Mouse (Mus musculus): ENCODE results near the gene Cplx3. TPM values are rescaled to one million over a fixed set of nuclear protein-coding genes. Genes with fewer than 3 reads are reported as not detected.

Cplx3 gene
- polyA plus RNA-seq, 1 experiment from 2014 or later = not detected

GRCm38 (mm10) chr9:57590726-57591125 is 15.4 kb downstream of the Cplx3 start:
- Histone ChIP-seq H3K4me3 (ENCODE audit: low read depth, low read length) (no peak overlapping the region), H3K4me1 (replicated peaks; ENCODE audit: control insufficient read depth, insufficient read depth, low read length) (no peaks in the 10 kb centered on the region), H3K27me3 (replicated peaks; ENCODE audit: control insufficient read depth, insufficient read depth, low read length) (no peaks in the 10 kb centered on the region), H3K27ac (ENCODE audit: low read depth, low read length) (no peak overlapping the region), H3K9ac (ENCODE audit: low read depth, low read length) (no peak overlapping the region), H3K9me3 (ENCODE audit: control insufficient read depth) (no peaks in the 10 kb centered on the region), H3K4me2 (replicated peaks; ENCODE audit: low read depth) (no peak overlapping the region), H3K36me3 (ENCODE audit: control insufficient read depth, insufficient read depth) (peaks cover 54% of the 10 kb centered on the region)
- 53% methylated on average over 5 of the region's 5 CpGs for WGBS
- ATAC-seq = no peak
- TF ChIP-seq CTCF (IDR thresholded peaks at IDR 0.05; ENCODE audit: low read depth) = peak; percentile 69

- H3K36me3 ChIP-seq (ENCODE audit: control insufficient read depth, insufficient read depth) = peaks cover 51% of the 10 kb centered on the region
- peak within 1 kb of the TSS; percentile 79 for H3K27ac ChIP-seq (ENCODE audit: low read depth, low read length)
- no peaks in the 10 kb centered on the region for H3K4me1 ChIP-seq (replicated peaks; ENCODE audit: control insufficient read depth, insufficient read depth, low read length)
- peak; percentile 77 for ATAC-seq
- peak within 1 kb of the TSS; percentile 78 for H3K4me3 ChIP-seq (ENCODE audit: low read depth, low read length)
- TF ChIP-seq CTCF (IDR thresholded peaks at IDR 0.05; ENCODE audit: low read depth) = peak; percentile 64
- H3K9ac ChIP-seq (ENCODE audit: low read depth, low read length) = peak within 1 kb of the TSS; percentile 79
- H3K9me3 ChIP-seq (ENCODE audit: control insufficient read depth) = no peaks in the 10 kb centered on the region
- peak within 1 kb of the TSS; percentile 96 for H3K4me2 ChIP-seq (replicated peaks; ENCODE audit: low read depth)
- WGBS = under 1% methylated on average over 58 of the region's 58 CpGs
- H3K27me3 ChIP-seq (replicated peaks; ENCODE audit: control insufficient read depth, insufficient read depth, low read length) = no peaks in the 10 kb centered on the region
Observed at GRCm38 (mm10) chr9:57589224-57590126, 16.6 kb downstream of the Cplx3 start, which contains the start of gene Ulk3. Gene Ulk3, plus strand, starts transcription at chr9:57589452.

GRCm38 (mm10) chr9:57584991-57585390 is 21.1 kb downstream of the Cplx3 start:
- no peak overlapping the region for H3K4me2 ChIP-seq (replicated peaks; ENCODE audit: low read depth)
- no peak overlapping the region for H3K27ac ChIP-seq (ENCODE audit: low read depth, low read length)
- H3K9me3 ChIP-seq (ENCODE audit: control insufficient read depth) = no peaks in the 10 kb centered on the region
- H3K27me3 ChIP-seq (replicated peaks; ENCODE audit: control insufficient read depth, insufficient read depth, low read length) = no peaks in the 10 kb centered on the region
- no peak overlapping the region for H3K9ac ChIP-seq (ENCODE audit: low read depth, low read length)
- TF ChIP-seq CTCF (IDR thresholded peaks at IDR 0.05; ENCODE audit: low read depth) = no peak
- H3K36me3 ChIP-seq (ENCODE audit: control insufficient read depth, insufficient read depth) = peaks cover 69% of the 10 kb centered on the region
- 85% methylated on average over 3 of the region's 3 CpGs for WGBS
- ATAC-seq = no peak
- no peak overlapping the region for H3K4me3 ChIP-seq (ENCODE audit: low read depth, low read length)
- H3K4me1 ChIP-seq (replicated peaks; ENCODE audit: control insufficient read depth, insufficient read depth, low read length) = no peaks in the 10 kb centered on the region

GRCm38 (mm10) chr9:57577144-57577849 is 28.8 kb downstream of the Cplx3 start:
- H3K4me3 ChIP-seq (ENCODE audit: low read depth, low read length) = no peak overlapping the region
- 81% methylated on average over 6 of the region's 6 CpGs for WGBS
- no peak overlapping the region for H3K4me2 ChIP-seq (replicated peaks; ENCODE audit: low read depth)
- H3K27ac ChIP-seq (ENCODE audit: low read depth, low read length) = no peak overlapping the region; the same call in 1 of the 2 replicates
- H3K27me3 ChIP-seq (replicated peaks; ENCODE audit: control insufficient read depth, insufficient read depth, low read length) = no peaks in the 10 kb centered on the region
- no peak overlapping the region for H3K9ac ChIP-seq (ENCODE audit: low read depth, low read length)
- no peak for ATAC-seq
- H3K36me3 ChIP-seq (ENCODE audit: control insufficient read depth, insufficient read depth) = peaks cover 56% of the 10 kb centered on the region
- no peak for TF ChIP-seq CTCF (IDR thresholded peaks at IDR 0.05; ENCODE audit: low read depth)
- no peaks in the 10 kb centered on the region for H3K4me1 ChIP-seq (replicated peaks; ENCODE audit: control insufficient read depth, insufficient read depth, low read length)
- H3K9me3 ChIP-seq (ENCODE audit: control insufficient read depth) = no peaks in the 10 kb centered on the region

- no peak overlapping the region for H3K4me2 ChIP-seq (replicated peaks; ENCODE audit: low read depth)
- no peaks in the 10 kb centered on the region for H3K9me3 ChIP-seq (ENCODE audit: control insufficient read depth)
- H3K36me3 ChIP-seq (ENCODE audit: control insufficient read depth, insufficient read depth) = peaks cover 47% of the 10 kb centered on the region
- H3K9ac ChIP-seq (ENCODE audit: low read depth, low read length) = no peak overlapping the region
- no peak for ATAC-seq
- H3K27me3 ChIP-seq (replicated peaks; ENCODE audit: control insufficient read depth, insufficient read depth, low read length) = no peaks in the 10 kb centered on the region
- no peak overlapping the region for H3K4me3 ChIP-seq (ENCODE audit: low read depth, low read length)
- H3K4me1 ChIP-seq (replicated peaks; ENCODE audit: control insufficient read depth, insufficient read depth, low read length) = no peaks in the 10 kb centered on the region
- no peak for TF ChIP-seq CTCF (IDR thresholded peaks at IDR 0.05; ENCODE audit: low read depth)
- no peak overlapping the region for H3K27ac ChIP-seq (ENCODE audit: low read depth, low read length)
- WGBS = 69% methylated on average over 3 of the region's 3 CpGs
Observed at GRCm38 (mm10) chr9:57575577-57575976, 30.5 kb downstream of the Cplx3 start.

GRCm38 (mm10) chr9:57574397-57574796 is 31.7 kb downstream of the Cplx3 start:
- Histone ChIP-seq H3K9ac (ENCODE audit: low read depth, low read length) (no peak overlapping the region), H3K27ac (ENCODE audit: low read depth, low read length) (no peak overlapping the region), H3K4me3 (ENCODE audit: low read depth, low read length) (no peak overlapping the region), H3K9me3 (ENCODE audit: control insufficient read depth) (no peaks in the 10 kb centered on the region), H3K27me3 (replicated peaks; ENCODE audit: control insufficient read depth, insufficient read depth, low read length) (no peaks in the 10 kb centered on the region), H3K4me1 (replicated peaks; ENCODE audit: control insufficient read depth, insufficient read depth, low read length) (no peaks in the 10 kb centered on the region), H3K36me3 (ENCODE audit: control insufficient read depth, insufficient read depth) (peaks cover 47% of the 10 kb centered on the region), H3K4me2 (replicated peaks; ENCODE audit: low read depth) (no peak overlapping the region)
- ATAC-seq = no peak
- TF ChIP-seq CTCF (IDR thresholded peaks at IDR 0.05; ENCODE audit: low read depth) = no peak
